Mouse (Mus musculus) MEL (cell line): ENCODE results near the gene Lpin3. TPM values are rescaled to one million over a fixed set of nuclear protein-coding genes. Genes with fewer than 3 reads are reported as not detected.
A peak's percentile ranks its signal among the peaks of the same experiment; 100 is the strongest.

ENCODE experiments used
- DNase-seq: peaks from one replicate; pipeline ENCODE4 v3.0.0; 2011; ENCODE audit warnings: low read depth, low spot score
- H3K27ac ChIP-seq: 2 replicates; pipeline ENCODE4 v1.5.1; 2012; ENCODE audit warnings: low read depth, mild to moderate bottlenecking, control low read depth, low read length, moderate library complexity; ENCODE audit not compliant: control insufficient read depth
- H3K27me3 ChIP-seq, 2 experiments: fragments of 150-350 bp in 1 of 2; sonication (generic) in 1 of 2; 2 replicates each; pipeline ENCODE4 v1.6.1; 2012; ENCODE audit warnings: low read length in 2 of 2, mild to moderate bottlenecking in 2 of 2, improper control_type of control experiment in 1 of 2, moderate library complexity in 1 of 2; ENCODE audit not compliant: insufficient read depth in 2 of 2, control insufficient read depth in 1 of 2
- H3K36me3 ChIP-seq, 2 experiments: 2 replicates each; pipeline ENCODE4 v1.6.1; 2012 to 2014; ENCODE audit warnings: low read length in 2 of 2, improper control_type of control experiment in 1 of 2, inconsistent platforms in 1 of 2, mild to moderate bottlenecking in 1 of 2; ENCODE audit not compliant: insufficient read depth in 2 of 2, control insufficient read depth in 1 of 2
- H3K4me1 ChIP-seq, 2 experiments: fragments of 150-350 bp in 1 of 2; sonication (generic) in 1 of 2; 2 replicates each; pipeline ENCODE4 v1.6.1; 2012; ENCODE audit warnings: low read length in 2 of 2, improper control_type of control experiment in 1 of 2, mild to moderate bottlenecking in 1 of 2; ENCODE audit not compliant: insufficient read depth in 2 of 2, control insufficient read depth in 1 of 2
- H3K4me3 ChIP-seq, 2 experiments: fragments of 150-350 bp in 1 of 2; sonication (generic) in 1 of 2; 2 replicates each; pipeline ENCODE4 v1.5.1; 2012; ENCODE audit warnings: low read depth in 2 of 2, low read length in 2 of 2, mild to moderate bottlenecking in 2 of 2, moderate library complexity in 2 of 2, control low read depth in 1 of 2, improper control_type of control experiment in 1 of 2; ENCODE audit not compliant: control insufficient read depth in 1 of 2, insufficient read depth in 1 of 2
- H3K79me2 ChIP-seq: 2 replicates; pipeline ENCODE4 v1.6.1; 2012; ENCODE audit warnings: mild to moderate bottlenecking, low read length, moderate library complexity; ENCODE audit not compliant: control insufficient read depth, poor library complexity, insufficient read depth
- H3K9ac ChIP-seq: 2 replicates; pipeline ENCODE4 v1.6.1; 2012; ENCODE audit warnings: low read depth, mild to moderate bottlenecking, control low read depth, low read length, moderate library complexity; ENCODE audit not compliant: control insufficient read depth, poor library complexity, severe bottlenecking
- H3K9me3 ChIP-seq: fragments of 150-350 bp; sonication (generic); replicated peaks from 2 replicates; pipeline ENCODE4 v1.6.1; 2012; ENCODE audit warnings: mild to moderate bottlenecking, low read length, improper control_type of control experiment, moderate library complexity; ENCODE audit not compliant: insufficient read depth
- CHD1 ChIP-seq: IDR thresholded peaks from 2 replicates; pipeline ENCODE4 v1.6.1; 2012; ENCODE audit warnings: low read depth, mild to moderate bottlenecking, inconsistent platforms, low read length, improper control_type of control experiment
- CHD2 ChIP-seq: IDR thresholded peaks from 2 replicates; pipeline ENCODE4 v1.6.1; 2011; ENCODE audit warnings: low read length, improper control_type of control experiment
- CTCF ChIP-seq, 3 experiments: IDR thresholded peaks in 2 of 3; conservative IDR thresholded peaks in 1 of 3; 2 replicates each; pipeline ENCODE4 v1.5.1; 2011 to 2012; ENCODE audit warnings: low read length in 3 of 3, low read depth in 2 of 3, mild to moderate bottlenecking in 2 of 3, improper control_type of control experiment in 1 of 3, inconsistent platforms in 1 of 3, mixed read lengths in 1 of 3, moderate library complexity in 1 of 3; ENCODE audit not compliant: control insufficient read depth in 1 of 3, insufficient read depth in 1 of 3, poor library complexity in 1 of 3, severe bottlenecking in 1 of 3
- E2F4 ChIP-seq: IDR thresholded peaks from 2 replicates; pipeline ENCODE4 v1.6.1; 2011; ENCODE audit warnings: low read depth, low read length, improper control_type of control experiment, borderline replicate concordance
- ELF1 ChIP-seq: IDR thresholded peaks from 2 replicates; pipeline ENCODE4 v1.6.1; 2014; ENCODE audit warnings: low read depth, mild to moderate bottlenecking, inconsistent platforms, low read length, improper control_type of control experiment, moderate library complexity
- ETS1 ChIP-seq: IDR thresholded peaks from 2 replicates; pipeline ENCODE4 v1.6.1; 2012; ENCODE audit warnings: low read depth, mild to moderate bottlenecking, inconsistent platforms, low read length, improper control_type of control experiment, moderate library complexity
- GABPA ChIP-seq: IDR thresholded peaks from 2 replicates; pipeline ENCODE4 v1.6.1; 2012; ENCODE audit warnings: low read depth, mild to moderate bottlenecking, inconsistent platforms, low read length, improper control_type of control experiment, moderate library complexity
- JUND ChIP-seq: IDR thresholded peaks from 2 replicates; pipeline ENCODE4 v1.6.1; 2011; ENCODE audit warnings: low read depth, mild to moderate bottlenecking, improper control_type of control experiment, low read length
- KAT2A ChIP-seq: conservative IDR thresholded peaks from 2 replicates; pipeline ENCODE4 v1.6.1; 2012; ENCODE audit warnings: low read depth, low read length, improper control_type of control experiment, inconsistent platforms
- MAZ ChIP-seq: IDR thresholded peaks from 2 replicates; pipeline ENCODE4 v1.6.1; 2012; ENCODE audit warnings: low read depth, mild to moderate bottlenecking, inconsistent platforms, low read length, improper control_type of control experiment
- MEF2A ChIP-seq: IDR thresholded peaks from 2 replicates; pipeline ENCODE4 v1.6.1; 2014; ENCODE audit warnings: low read depth, mild to moderate bottlenecking, inconsistent platforms, low read length, improper control_type of control experiment; ENCODE audit not compliant: poor library complexity, insufficient replicate concordance, severe bottlenecking; ENCODE audit errors: extremely low read depth
- MYB ChIP-seq: IDR thresholded peaks from 2 replicates; pipeline ENCODE4 v1.6.1; 2011; ENCODE audit warnings: mild to moderate bottlenecking, low read depth, low read length, improper control_type of control experiment
- NRF1 ChIP-seq: IDR thresholded peaks from 2 replicates; pipeline ENCODE4 v1.6.1; 2014; ENCODE audit warnings: low read depth, mild to moderate bottlenecking, inconsistent platforms, low read length, improper control_type of control experiment, moderate library complexity; ENCODE audit not compliant: poor library complexity, insufficient read depth, severe bottlenecking
- RAD21 ChIP-seq: IDR thresholded peaks from 2 replicates; pipeline ENCODE4 v1.6.1; 2011; ENCODE audit warnings: mild to moderate bottlenecking, low read depth, low read length, improper control_type of control experiment
- SIN3A ChIP-seq: IDR thresholded peaks from 2 replicates; pipeline ENCODE4 v1.6.1; 2012; ENCODE audit warnings: low read length, improper control_type of control experiment, inconsistent platforms
- SMC3 ChIP-seq: IDR thresholded peaks from 2 replicates; pipeline ENCODE4 v1.6.1; 2011; ENCODE audit warnings: low read depth, low read length, improper control_type of control experiment
- TAL1 ChIP-seq: IDR thresholded peaks from 2 replicates; pipeline ENCODE4 v1.6.1; 2012; ENCODE audit warnings: mild to moderate bottlenecking, inconsistent platforms, low read length, moderate library complexity, mixed read lengths
- TBP ChIP-seq: IDR thresholded peaks from 2 replicates; pipeline ENCODE4 v1.8.0; 2011; ENCODE audit warnings: low read depth, low read length, improper control_type of control experiment
- UBTF ChIP-seq: IDR thresholded peaks from 2 replicates; pipeline ENCODE4 v1.6.1; 2012; ENCODE audit warnings: low read depth, mild to moderate bottlenecking, inconsistent platforms, low read length, improper control_type of control experiment, moderate library complexity, borderline replicate concordance; ENCODE audit not compliant: insufficient read depth
- USF1 ChIP-seq: IDR thresholded peaks from 2 replicates; pipeline ENCODE4 v1.6.1; 2014; ENCODE audit warnings: low read depth, mild to moderate bottlenecking, inconsistent platforms, low read length, improper control_type of control experiment, moderate library complexity
- ZC3H11A ChIP-seq: IDR thresholded peaks from 2 replicates; pipeline ENCODE4 v1.6.1; 2012; ENCODE audit warnings: low read depth, mild to moderate bottlenecking, inconsistent platforms, low read length, improper control_type of control experiment
- ZKSCAN1 ChIP-seq: IDR thresholded peaks from 2 replicates; pipeline ENCODE4 v1.6.1; 2012; ENCODE audit warnings: low read depth, mild to moderate bottlenecking, inconsistent platforms, low read length, improper control_type of control experiment, moderate library complexity
- ZNF384 ChIP-seq: IDR thresholded peaks from 2 replicates; pipeline ENCODE4 v1.6.1; 2012; ENCODE audit warnings: low read depth, mild to moderate bottlenecking, inconsistent platforms, low read length, improper control_type of control experiment
- polyA plus RNA-seq, 2 experiments: library from polyadenylated mRNA; stranded (reverse) in 1 of 2; unstranded in 1 of 2; fragments of >175 nt in 1 of 2; fragments of >200 nt in 1 of 2; gene quantifications; 2 replicates each; pipeline versions ENCODE4 v1.2.1 to v1.2.4; 2012; ENCODE audit warnings: low replicate concordance in 2 of 2, low read depth in 1 of 2; ENCODE audit not compliant: insufficient read length in 2 of 2, insufficient read depth in 1 of 2, missing spikeins in 1 of 2
- total RNA-seq: library from RNA; depleted of rRNA; stranded (reverse); fragments of 300-350 nt; gene quantifications from 2 replicates; pipeline ENCODE4 v1.2.3, GENCODE M21; 2012

Gene Lpin3
- total and polyA plus RNA-seq, 3 experiments, result 0.08 to 0.17 TPM; not detected in 1

GRCm38 (mm10) chr2:160876115-160876514 is 4.4 kb upstream of the Lpin3 start:
- H3K27me3 ChIP-seq, result no peaks in the 10 kb centered on the region
- H3K36me3 ChIP-seq, result peaks cover 0 to 4% of the 10 kb centered on the region in 2 experiments; a peak in 1 of 4 replicates
- H3K79me2 ChIP-seq, result peaks cover 9% of the 10 kb centered on the region
- H3K9me3 ChIP-seq, result no peaks in the 10 kb centered on the region
- TF ChIP-seq SIN3A, result no peak
- TF ChIP-seq ZNF384, result no peak
- no peak for TF ChIP-seq MAZ
- TF ChIP-seq GABPA, result no peak
- no peak for TF ChIP-seq MYB
- TF ChIP-seq UBTF, result no peak
- no peak for TF ChIP-seq NRF1
- TF ChIP-seq SMC3, result peak; percentile 69
- TF ChIP-seq ELF1, result no peak
- no peak for TF ChIP-seq TBP
- no peak for TF ChIP-seq JUND
- no peak for TF ChIP-seq E2F4
- peak; percentile 21 to 72 (median 66); a peak in 5 of 6 replicates for TF ChIP-seq CTCF (IDR thresholded peaks at IDR 0.05 in 2 of 3, conservative IDR thresholded peaks at IDR 0.05 in 1 of 3; ENCODE audit: control insufficient read depth in 1 of 3, insufficient read depth in 1 of 3, low read depth in 2 of 3, low read length in 3 of 3, poor library complexity in 1 of 3, severe bottlenecking in 1 of 3)
- TF ChIP-seq ZKSCAN1, result no peak
- TF ChIP-seq TAL1, result no peak
- TF ChIP-seq CHD2, result no peak
- TF ChIP-seq MEF2A, result no peak
- TF ChIP-seq ZC3H11A, result peak; percentile 59
- TF ChIP-seq CHD1, result no peak
- peak; percentile 72 for TF ChIP-seq RAD21
- TF ChIP-seq, all 39 proteins: peak for 4
- DNase-seq, result peak; percentile 73
- Histone ChIP-seq H3K4me1 (peaks cover 4% of the 10 kb centered on the region in 2 experiments; a peak in 1 of 4 replicates), H3K9ac (no peak overlapping the region), H3K27ac (no peak overlapping the region), H3K4me3 (no peak overlapping the region)

DNA sequence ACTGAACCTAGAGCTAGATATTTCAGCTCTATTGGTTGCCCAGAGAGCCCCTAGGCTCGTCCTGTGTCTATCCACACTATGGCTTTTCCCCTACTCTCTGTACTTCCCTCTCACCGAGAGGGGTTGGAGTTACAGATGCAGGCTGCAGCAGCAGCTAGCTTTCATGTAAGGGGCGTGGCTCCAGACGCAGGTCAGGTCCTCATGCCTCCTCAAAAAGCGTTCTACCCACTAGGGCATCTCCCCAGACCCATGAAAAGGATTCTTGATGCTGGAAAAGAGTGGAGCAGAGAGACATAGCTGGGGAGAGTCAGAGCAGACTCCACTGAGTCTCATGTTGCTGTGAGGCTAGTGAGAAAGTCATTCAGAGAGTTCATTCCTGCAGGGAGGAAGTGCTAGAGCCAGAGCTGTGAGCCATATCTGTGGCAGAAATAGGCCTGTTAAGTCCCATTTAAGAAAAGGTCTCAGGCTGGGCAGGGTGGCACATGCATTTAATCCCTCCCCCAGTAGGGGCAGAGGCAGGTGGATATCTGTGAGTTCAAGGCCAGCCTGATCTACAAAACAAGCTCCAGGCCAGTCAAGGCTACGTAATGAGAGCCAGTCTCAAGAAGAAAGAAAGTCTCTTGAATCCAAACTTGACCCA is 1.1 kb downstream of the Lpin3 start:
- Histone ChIP-seq H3K36me3 (no peaks in the 10 kb centered on the region), H3K4me3 (0 out of 4 replicates have a peak overlapping the region, but pooled peaks of 1 of the 2 experiments have one; percentile 15), H3K27ac (no peak overlapping the region), H3K79me2 (no peaks in the 10 kb centered on the region), H3K9me3 (no peaks in the 10 kb centered on the region), H3K9ac (0 out of 2 replicates have a peak overlapping the region, but pooled peaks have one; percentile 11), H3K4me1 (peaks cover 2 to 4% of the 10 kb centered on the region in 2 experiments; a peak in 3 of 4 replicates), H3K27me3 (no peaks in the 10 kb centered on the region)
- DNase-seq, result peak; percentile 46
- TF ChIP-seq SIN3A (no peak), USF1 (no peak), KAT2A (no peak), ETS1 (no peak)
